Mouse (Mus musculus) left cerebral cortex, adult 6 months (tissue): ENCODE data around the gene Ankrd28. TPM values are rescaled to one million over a fixed set of nuclear protein-coding genes. Genes with fewer than 3 reads are reported as not detected.

Experiments used
- long read RNA-seq, 2 experiments: library from polyadenylated mRNA; unstranded; transcript quantifications; one replicate each; pipeline ENCODE4 v2.0.0; 2019 to 2020
- polyA plus RNA-seq: library from polyadenylated mRNA; unstranded; fragments of <200 nt; fragmentation: Nextera tagmentation; gene quantifications from 2 replicates; pipeline ENCODE4 v1.2.3, GENCODE M21; 2021

The Ankrd28 gene
- polyA plus RNA-seq: 2.8 and 3.3 TPM in 2 replicates
- long read RNA-seq, experiment 1, full-length matches to known transcripts: 8 of 50 reads
- long read RNA-seq, experiment 1, partial matches to known transcripts: 20 of 50 reads
- long read RNA-seq, experiment 1, other reads (novel, unspliced or antisense): 22 of 50 reads
- long read RNA-seq, experiment 2, full-length matches to known transcripts: 1 of 17 reads
- long read RNA-seq, experiment 2, partial matches to known transcripts: 2 of 17 reads
- long read RNA-seq, experiment 2, other reads (novel, unspliced or antisense): 14 of 17 reads

GRCm38 (mm10) chr14:31830571-31831369, at the start of gene Ankrd28:
Ankrd28 (minus strand) TSS chr14:31830651.

Other genes with a start within 250 kb of the Ankrd28 start
- gene Colq, start 239.3 kb downstream of the Ankrd28 start, polyA plus RNA-seq: 0.82 and 0.84 TPM in 2 replicates
- not detected in 2 replicates for gene Gm49387, start 189.8 kb downstream of the Ankrd28 start, polyA plus RNA-seq
- gene Btd, start 189.6 kb downstream of the Ankrd28 start, polyA plus RNA-seq: 7.2 and 8.8 TPM in 2 replicates
- 7.8 and 13.5 TPM in 2 replicates for gene Hacl1, start 189.4 kb downstream of the Ankrd28 start, polyA plus RNA-seq
- gene Galnt15, start 198.3 kb upstream of the Ankrd28 start, polyA plus RNA-seq: 0.22 and 0.25 TPM in 2 replicates